Mouse (Mus musculus) olfactory bulb, adult 2 months (tissue): Measurements from ENCODE around the gene Glra4. TPM values are rescaled to one million over a fixed set of nuclear protein-coding genes. Genes with fewer than 3 reads are reported as not detected.

Source experiments
- H3K27ac ChIP-seq: fragments of 200-500 bp; 2 replicates; pipeline ENCODE4 v1.5.1; 2012; ENCODE audit warnings: low read depth, low read length; ENCODE audit not compliant: insufficient read depth
- H3K4me1 ChIP-seq: fragments of 200-500 bp; 2 replicates; pipeline ENCODE4 v1.6.1; 2012; ENCODE audit warnings: low read length; ENCODE audit not compliant: control insufficient read depth, insufficient read depth
- H3K4me3 ChIP-seq: fragments of 200-500 bp; 2 replicates; pipeline ENCODE4 v1.5.1; 2012; ENCODE audit warnings: mild to moderate bottlenecking, low read depth, low read length, moderate library complexity; ENCODE audit not compliant: insufficient read depth
- CTCF ChIP-seq: fragments of 200-500 bp; IDR thresholded peaks from 2 replicates; pipeline ENCODE4 v1.5.1; 2012; ENCODE audit warnings: low read depth, mild to moderate bottlenecking, low read length, moderate library complexity; ENCODE audit not compliant: insufficient read depth
- POLR2A ChIP-seq: fragments of 200-500 bp; IDR thresholded peaks from 2 replicates; pipeline ENCODE4 v1.6.1; 2012; ENCODE audit warnings: mild to moderate bottlenecking, low read depth, low read length, moderate library complexity; ENCODE audit not compliant: insufficient read depth
- WGBS: fragments of 180-500 bp; shearing (Covaris S2); methylation state at CpG from one replicate; pipeline ENCODE4 v1.1.7; 2018; 5-methylcytosine and 5-hydroxymethylcytosine counted together
- polyA plus RNA-seq: library from polyadenylated mRNA; stranded (reverse); fragments of >200 nt; gene quantifications from 2 replicates; pipeline ENCODE4 v1.2.4, GENCODE M21; 2012; ENCODE audit warnings: low replicate concordance; ENCODE audit not compliant: missing spikeins, insufficient read depth, insufficient read length

The Glra4 gene
- not detected in 2 replicates for polyA plus RNA-seq

DNA sequence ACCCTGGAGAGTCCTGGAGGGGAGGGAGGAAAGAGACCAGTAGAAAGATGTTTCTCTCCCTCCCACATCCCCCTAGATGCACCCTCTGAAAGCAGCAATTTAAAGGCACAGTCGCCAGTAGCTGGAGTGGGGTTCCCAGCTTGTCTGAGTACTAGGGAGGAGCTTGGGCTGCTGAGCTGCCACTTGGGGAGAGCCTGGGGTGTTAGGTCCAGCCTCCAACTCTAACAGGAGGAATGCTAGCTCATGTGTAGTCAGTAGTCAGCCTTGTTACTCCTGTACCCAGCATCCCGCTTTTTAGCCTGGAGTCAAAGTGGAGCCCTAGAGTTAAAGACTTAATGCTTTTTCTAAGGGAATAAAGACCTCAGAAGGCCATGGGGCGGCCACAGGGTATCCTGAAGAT is at the start of gene Glra4:
Glra4 (minus strand) TSS at position 101 of the 400 bp plus-strand sequence.
- Histone ChIP-seq H3K4me1 (no peaks in the 10 kb centered on the region), H3K27ac (no peak within 1 kb of the TSS), H3K4me3 (no peak within 1 kb of the TSS)
- 66% methylated on average over 3 of the region's 3 CpGs for WGBS
- TF ChIP-seq POLR2A (no peak), CTCF (no peak)

DNA sequence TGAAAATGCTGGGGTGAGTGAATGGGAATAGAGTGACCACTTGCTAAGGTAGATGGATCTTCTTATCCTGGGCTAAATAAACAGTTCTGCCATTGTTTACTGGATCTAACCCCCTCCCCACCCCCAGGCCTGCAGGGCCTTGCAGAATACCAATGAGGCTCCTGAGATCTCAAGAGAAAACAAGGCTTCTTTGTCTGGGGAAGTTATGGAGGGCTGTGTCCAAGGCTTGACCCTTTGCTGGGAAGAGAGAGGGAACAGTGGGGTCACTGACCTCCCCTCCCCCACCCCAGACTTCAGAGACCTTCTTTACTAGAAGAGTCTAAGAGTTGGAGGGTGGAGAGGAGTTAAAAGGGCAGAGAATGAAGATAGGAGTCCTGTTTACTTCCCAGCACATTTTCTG is 48.7 kb upstream of the Glra4 start:
- no peak overlapping the region for H3K4me3 ChIP-seq
- no peak for TF ChIP-seq CTCF
- TF ChIP-seq POLR2A = no peak

DNA sequence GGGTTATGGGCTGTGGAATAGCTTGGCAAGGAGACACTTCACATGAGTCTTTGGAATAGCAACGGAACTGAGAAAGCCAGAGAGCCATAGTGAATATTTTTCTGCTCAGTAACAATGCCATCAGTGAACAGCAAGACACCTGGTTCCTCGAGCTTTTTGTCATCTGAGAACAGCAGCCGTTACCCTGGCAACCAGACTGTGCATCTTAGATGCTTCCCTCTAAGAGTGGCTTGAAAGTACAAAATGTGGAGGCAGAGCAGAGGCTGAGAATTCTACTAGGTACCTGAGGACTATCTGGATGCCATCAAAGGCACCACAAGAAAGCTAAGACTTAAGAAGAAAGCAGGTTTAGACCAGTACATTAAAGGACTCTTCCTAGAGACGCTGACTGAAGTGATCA is 45.1 kb upstream of the Glra4 start:
- TF ChIP-seq POLR2A (no peak), CTCF (no peak)
- no peaks in the 10 kb centered on the region for H3K4me1 ChIP-seq
- WGBS = 43% methylated on average over 4 of the region's 4 CpGs
- H3K27ac ChIP-seq = no peak overlapping the region
- no peak overlapping the region for H3K4me3 ChIP-seq

More for the DNA sequence above, 48.7 kb upstream of the Glra4 start:
- no peaks in the 10 kb centered on the region for H3K4me1 ChIP-seq
- no peak overlapping the region for H3K27ac ChIP-seq

DNA sequence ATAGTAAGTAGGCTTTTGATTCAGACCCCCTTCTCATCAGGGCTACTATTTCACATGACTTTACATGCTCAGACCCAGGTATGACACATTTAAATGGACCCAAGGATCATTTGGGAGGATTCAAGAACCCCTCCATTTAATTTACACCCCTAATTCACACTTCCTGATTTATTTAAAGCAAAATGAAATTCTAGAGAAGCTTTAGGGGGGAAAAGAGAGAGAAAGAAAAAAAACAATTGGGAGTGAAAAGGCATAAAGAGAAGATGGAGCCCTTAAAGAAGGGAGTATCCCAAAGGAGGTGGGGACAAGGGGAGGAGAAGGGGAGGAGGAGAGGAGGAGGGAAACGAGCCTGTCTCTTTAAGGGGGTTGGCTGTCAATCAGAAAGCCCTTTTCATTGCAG is 42.4 kb upstream of the Glra4 start, which contains the start of gene Plp1:
Plp1 (plus strand) TSS at position 301 of the 400 bp plus-strand sequence.
- TF ChIP-seq POLR2A = no peak
- TF ChIP-seq CTCF = no peak
- 30% methylated on average over 1 of the region's 1 CpGs for WGBS
- H3K4me1 ChIP-seq = no peaks in the 10 kb centered on the region
- H3K27ac ChIP-seq = no peak within 1 kb of the TSS
- H3K4me3 ChIP-seq = no peak within 1 kb of the TSS

DNA sequence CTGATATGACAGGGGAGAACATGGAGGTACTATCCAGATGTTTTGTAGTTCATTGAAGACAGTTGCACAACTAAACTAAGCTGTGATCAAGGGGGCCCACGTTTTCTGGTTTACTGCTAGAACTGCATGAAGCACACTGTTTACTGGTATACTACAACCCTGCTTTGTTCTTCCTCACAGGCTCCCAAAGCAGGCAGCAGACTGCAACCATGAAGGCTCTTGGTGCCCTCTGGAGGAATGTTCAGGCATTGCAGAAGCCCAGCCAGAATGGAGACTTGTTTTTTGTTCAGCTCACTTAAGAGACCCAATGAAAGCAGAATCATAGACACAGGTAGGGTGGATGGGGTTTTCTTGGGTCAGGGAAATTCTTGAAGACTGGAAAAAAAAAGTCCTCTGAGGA is 40.3 kb upstream of the Glra4 start:
- TF ChIP-seq CTCF (peak; percentile 48), POLR2A (no peak)
- H3K4me1 ChIP-seq = no peaks in the 10 kb centered on the region
- no peak overlapping the region for H3K27ac ChIP-seq
- WGBS = 13% methylated on average over 1 of the region's 1 CpGs
- H3K4me3 ChIP-seq = no peak overlapping the region

DNA sequence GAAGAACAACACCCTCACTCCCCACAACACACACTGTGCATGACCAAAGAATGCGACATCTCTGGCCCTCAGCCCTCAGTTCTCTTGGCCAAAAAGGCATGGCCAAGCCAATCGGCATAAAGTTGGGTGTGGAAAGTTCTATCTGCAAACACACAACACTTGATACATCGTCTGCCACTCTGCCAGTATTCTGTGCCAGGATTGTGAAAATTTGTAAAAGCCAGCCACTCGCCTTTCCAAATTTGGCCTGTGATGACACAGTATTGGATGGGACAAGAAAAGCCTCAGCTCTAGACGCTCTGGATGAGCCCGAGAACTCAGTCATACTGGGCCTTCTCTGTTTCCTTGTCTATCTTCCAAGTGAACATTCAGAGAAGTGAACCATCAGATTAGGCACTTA is 39.8 kb upstream of the Glra4 start:
- no peak for TF ChIP-seq CTCF
- TF ChIP-seq POLR2A = no peak
- WGBS = 72% methylated on average over 6 of the region's 6 CpGs
- no peak overlapping the region for H3K27ac ChIP-seq

DNA sequence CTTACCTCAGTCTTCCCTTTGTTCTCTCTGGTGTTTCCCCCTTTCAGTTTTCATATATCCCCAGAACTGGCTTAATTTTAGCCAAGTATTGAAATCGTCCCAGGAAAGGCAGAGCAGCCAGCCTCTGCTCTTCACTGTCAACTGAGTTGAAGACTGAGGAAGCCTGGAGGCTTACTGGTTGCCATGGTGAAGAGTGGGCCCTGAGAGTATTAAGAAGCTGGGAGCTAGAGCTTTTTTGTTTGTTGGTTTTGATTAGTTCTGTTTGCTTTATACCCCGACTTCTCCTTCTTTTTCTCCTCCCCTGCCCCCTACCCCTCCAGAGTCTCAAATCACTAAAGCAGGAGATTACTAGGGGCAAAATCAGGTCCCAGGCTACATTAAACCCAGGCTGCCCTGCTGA is 17.3 kb upstream of the Glra4 start:
- Histone ChIP-seq H3K27ac (no peak overlapping the region), H3K4me3 (no peak overlapping the region), H3K4me1 (no peaks in the 10 kb centered on the region)
- TF ChIP-seq CTCF (no peak), POLR2A (no peak)
- WGBS = 21% methylated on average over 2 of the region's 2 CpGs

More for the DNA sequence above, 39.8 kb upstream of the Glra4 start:
- Histone ChIP-seq H3K4me3 (no peak overlapping the region), H3K4me1 (no peaks in the 10 kb centered on the region)

DNA sequence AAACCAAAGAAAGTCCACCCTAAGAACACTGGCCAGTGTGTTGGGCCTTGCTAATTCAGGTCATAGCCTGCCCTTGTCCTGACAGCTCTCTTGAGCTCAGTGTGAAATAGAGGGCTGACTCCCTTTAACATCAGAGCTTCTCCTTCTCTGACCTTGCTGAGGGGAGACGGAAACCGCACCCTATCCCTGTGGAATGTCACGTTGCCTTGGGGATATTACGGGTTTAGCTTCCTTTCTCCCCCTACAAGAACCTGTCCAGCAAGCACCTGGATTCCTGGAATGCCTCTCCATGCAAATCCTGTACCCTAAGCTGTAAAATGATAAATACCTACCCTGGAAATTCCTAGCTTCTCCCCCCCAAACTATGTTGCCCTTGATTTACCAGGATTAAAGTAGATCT is 9.5 kb upstream of the Glra4 start:
- TF ChIP-seq CTCF (no peak), POLR2A (no peak)
- Histone ChIP-seq H3K4me1 (no peaks in the 10 kb centered on the region), H3K4me3 (no peak overlapping the region), H3K27ac (no peak overlapping the region)
- WGBS = 95% methylated on average over 4 of the region's 4 CpGs

DNA sequence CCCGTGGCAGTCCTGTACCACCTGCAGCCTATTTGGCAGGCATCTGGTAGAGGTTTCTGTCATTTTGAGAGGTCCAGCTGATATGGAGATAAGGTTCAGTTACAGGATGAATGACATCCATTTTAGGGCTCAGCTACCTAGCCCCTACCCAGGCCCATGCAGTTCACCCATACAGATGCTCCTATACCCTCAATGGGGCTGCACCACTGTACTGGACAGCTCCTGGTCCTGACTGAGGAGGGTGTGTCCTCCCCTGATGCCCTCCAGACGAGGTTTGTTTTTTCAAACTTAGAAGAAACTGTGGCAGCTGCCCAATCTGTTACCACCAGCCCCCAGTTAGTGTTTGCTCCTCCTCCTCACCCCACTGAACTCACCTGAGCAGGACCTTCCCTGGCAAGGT is 679 bp downstream of the Glra4 start:
- 64% methylated on average over 2 of the region's 2 CpGs for WGBS
- Histone ChIP-seq H3K4me1 (no peaks in the 10 kb centered on the region), H3K27ac (no peak overlapping the region), H3K4me3 (no peak overlapping the region)
- TF ChIP-seq CTCF (no peak), POLR2A (no peak)

DNA sequence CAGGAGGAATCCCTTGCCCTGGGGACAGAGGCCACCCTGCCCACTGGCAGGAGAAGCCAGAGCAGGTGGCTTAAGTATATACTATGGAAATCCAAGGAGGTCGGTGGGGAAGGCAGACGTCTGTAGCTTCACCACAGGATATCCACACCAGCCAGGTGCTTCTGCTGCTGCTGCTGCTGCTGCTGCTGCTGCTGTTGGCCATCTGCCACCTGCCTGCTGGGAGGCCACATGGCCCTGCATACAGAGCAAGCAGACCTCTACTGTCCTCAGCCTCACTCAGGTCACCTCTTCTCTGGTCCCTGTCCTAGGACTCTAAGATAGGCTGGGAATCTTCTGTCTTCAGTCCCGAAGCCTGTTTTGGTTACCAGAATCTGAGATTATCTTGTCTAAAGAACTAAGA is 1.9 kb downstream of the Glra4 start:
- TF ChIP-seq CTCF (no peak), POLR2A (no peak)
- no peaks in the 10 kb centered on the region for H3K4me1 ChIP-seq
- H3K27ac ChIP-seq = no peak overlapping the region
- no peak overlapping the region for H3K4me3 ChIP-seq
- 78% methylated on average over 3 of the region's 3 CpGs for WGBS
